Mouse (Mus musculus) megakaryocyte-erythroid progenitor cell, adult 5-6 weeks (primary cell): ENCODE measurements around the gene Gpr87. TPM values are rescaled to one million over a fixed set of nuclear protein-coding genes. Genes with fewer than 3 reads are reported as not detected.
A peak's percentile ranks its signal among the peaks of the same experiment; 100 is the strongest.
"Not testable (repeated sequence)": the region's sequence is repeated elsewhere in the genome, so short reads cannot be mapped to it uniquely, and the experiment has no call there.

Source experiments
- ATAC-seq: replicated peaks from 2 replicates; pipeline ENCODE4 v1.8.0; 2016; ENCODE audit warnings: mild to moderate bottlenecking, inconsistent platforms; ENCODE audit not compliant: severe bottlenecking, poor library complexity, low FRiP score, low TSS enrichment
- total RNA-seq, 2 experiments: library from RNA; stranded (forward) in 1 of 2; stranded (reverse) in 1 of 2; fragments of 200-1000, 215-1000 nt in 1 of 2; fragments of >200 nt in 1 of 2; fragmentation: Nextera tagmentation in 1 of 2; gene quantifications; 2 replicates each; pipeline ENCODE4 v1.2.3; 2014 to 2017

The Gpr87 gene
- total RNA-seq, 2 experiments from 2014 or later: not detected

DNA sequence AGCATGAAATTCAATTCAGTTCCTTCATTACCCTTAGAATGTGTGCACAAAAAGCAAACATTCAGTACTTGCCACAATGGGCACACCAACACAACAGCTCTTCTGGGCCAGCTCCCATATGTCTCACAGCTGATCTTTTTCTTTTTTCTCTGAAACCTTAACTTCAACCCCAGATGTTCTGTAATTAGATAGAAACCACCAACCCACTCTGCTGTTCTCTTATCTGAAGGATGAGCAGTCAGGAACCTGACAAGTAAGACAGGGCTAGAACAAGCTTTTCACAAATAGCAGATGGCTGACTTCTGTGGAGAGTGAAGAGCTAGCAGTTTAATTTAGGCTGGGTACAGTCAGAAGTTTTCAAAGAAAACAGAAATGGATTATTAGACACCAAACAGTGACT lies 45.3 kb downstream of the Gpr87 start:
- ATAC-seq: peak; percentile 58

DNA sequence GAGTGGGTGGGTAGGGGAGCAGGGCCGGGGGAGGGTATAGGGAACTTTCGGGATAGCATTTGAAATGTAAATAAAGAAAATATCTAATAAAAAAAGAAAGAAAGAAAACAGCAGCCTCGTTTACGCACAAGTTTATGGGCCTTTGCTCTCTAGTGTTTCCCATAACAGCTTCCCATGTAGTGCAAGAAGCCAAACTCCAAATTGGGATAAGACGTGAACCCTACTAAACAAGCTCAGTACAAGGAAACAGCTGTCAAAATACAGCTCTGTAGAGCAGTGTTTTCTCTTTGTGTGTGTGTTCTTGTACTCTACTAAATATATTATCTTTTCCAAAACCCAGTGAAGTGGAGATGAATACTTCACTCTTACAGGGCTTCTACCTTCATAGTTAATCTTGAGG lies 49.7 kb downstream of the Gpr87 start:
- no peak for ATAC-seq

DNA sequence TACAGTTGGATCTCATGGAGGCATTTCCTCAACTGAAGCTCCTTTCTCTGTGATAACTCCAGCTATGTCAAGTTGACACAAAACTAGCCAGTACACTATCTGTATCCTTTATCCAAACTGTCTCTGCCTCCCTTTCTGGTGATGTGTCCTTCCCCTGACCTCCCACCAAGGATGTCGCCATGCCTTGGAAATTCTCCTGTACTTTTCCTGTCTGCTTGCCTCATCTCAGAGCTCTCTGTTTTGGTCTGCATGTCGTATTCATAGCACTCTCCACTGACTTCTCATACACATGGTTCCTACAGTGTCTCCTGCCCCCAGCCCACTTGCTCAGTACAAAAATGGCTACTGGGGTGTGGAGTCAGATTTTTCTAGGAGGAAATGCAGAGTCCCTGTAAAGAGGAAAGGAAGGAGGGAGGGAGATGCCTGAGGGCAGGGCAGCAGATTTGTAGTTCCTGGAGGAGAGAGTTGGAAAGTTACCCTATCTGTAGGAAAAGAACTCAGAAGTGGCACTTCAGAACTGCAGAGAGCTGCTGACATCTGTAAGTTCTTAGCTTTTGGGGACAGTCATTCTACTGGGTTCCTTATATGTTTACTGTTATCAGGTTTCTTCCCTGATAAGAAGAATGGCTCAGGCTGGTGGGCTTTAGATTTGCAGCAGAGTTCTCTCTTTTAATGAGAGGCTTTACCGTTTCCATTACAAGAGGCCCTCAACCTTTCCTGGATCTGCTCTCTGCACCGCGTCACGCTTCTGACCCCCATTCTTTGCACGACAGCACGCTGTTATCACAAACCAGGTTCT lies 53.2 kb downstream of the Gpr87 start:
- ATAC-seq: 0 out of 2 replicates have a peak, but pooled peaks have one; percentile 30

DNA sequence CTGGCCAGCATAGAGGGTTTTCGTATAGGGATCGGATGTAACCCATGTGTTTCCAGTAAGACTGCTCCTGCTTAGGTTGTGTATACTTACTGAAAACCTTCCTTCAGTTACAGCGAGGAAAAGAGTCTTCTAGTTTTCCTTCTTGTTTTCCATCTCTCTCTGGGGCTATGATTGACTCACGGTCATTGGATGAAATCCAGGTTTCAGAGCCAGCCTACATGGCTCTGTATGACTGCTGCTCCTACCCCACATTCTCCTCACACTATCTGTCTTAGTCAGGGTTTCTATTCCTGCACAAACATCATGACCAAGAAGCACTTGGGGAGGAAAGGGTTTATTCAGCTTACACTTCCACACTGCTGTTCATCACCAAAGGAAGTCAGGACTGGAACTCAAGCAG lies 54.0 kb downstream of the Gpr87 start:
- not testable (repeated sequence) for ATAC-seq

DNA sequence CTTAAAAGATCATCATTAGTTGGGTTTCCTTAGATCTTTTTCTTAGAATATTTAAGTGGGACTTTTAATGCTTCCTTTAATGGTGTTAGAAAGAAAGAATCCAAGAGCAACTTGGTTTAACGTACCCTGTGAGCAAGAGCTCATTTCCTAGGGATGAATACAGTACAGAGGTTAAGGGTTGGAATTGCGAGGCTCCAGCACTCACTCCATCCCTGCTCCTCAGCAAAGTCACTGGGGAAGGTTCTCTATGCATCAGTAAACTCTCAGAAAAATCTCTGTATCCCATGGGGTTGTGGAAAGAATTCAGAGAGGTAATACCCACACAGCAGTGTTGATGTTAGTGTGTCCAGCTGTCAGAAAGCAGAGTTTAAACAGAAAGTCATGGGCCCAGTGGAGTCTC lies 54.8 kb downstream of the Gpr87 start:
- ATAC-seq: no peak

DNA sequence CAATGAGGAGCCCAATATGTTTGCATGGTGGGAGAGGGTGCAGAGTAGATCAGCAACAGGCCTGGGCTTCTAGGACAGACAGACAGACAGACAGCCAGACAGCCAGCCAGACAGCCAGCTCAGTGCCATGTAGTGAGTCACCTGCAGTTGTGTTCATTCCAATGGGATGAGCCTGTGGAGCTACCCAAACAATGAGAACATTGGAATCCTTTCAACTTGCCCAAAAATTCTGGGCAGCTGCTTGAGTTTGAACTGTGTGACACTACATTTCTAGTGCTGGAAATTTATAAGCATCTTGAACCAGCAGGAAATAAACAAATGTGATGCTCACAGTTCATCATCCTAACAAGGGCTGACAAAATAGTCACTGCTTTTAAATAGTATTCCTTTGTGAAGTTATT lies 55.3 kb downstream of the Gpr87 start:
- ATAC-seq: no peak

DNA sequence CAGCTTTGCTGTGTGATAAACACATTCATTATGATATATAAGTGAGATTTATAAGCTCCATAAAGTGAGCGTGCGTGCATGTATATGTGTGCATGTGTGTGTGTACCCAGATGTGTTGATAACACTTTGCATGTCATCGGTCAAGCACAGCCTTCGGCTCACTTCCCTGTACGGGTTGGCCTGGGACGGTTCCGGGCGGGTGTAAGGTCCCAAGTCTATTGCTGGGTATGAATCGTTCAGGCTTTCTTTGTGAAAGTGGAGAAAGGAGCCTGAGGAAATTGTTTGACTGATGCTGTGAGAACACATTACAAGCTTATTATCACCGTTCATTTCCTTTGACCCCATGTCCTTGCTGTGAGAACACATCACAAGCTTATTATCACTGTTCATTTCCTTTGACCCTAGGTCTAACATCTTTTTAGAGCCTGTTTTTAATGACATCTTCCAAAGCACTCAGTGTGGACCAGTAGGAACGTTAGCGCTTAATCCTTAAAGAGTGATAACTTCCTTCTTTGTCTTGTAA lies 55.9 kb downstream of the Gpr87 start:
- no peak for ATAC-seq

DNA sequence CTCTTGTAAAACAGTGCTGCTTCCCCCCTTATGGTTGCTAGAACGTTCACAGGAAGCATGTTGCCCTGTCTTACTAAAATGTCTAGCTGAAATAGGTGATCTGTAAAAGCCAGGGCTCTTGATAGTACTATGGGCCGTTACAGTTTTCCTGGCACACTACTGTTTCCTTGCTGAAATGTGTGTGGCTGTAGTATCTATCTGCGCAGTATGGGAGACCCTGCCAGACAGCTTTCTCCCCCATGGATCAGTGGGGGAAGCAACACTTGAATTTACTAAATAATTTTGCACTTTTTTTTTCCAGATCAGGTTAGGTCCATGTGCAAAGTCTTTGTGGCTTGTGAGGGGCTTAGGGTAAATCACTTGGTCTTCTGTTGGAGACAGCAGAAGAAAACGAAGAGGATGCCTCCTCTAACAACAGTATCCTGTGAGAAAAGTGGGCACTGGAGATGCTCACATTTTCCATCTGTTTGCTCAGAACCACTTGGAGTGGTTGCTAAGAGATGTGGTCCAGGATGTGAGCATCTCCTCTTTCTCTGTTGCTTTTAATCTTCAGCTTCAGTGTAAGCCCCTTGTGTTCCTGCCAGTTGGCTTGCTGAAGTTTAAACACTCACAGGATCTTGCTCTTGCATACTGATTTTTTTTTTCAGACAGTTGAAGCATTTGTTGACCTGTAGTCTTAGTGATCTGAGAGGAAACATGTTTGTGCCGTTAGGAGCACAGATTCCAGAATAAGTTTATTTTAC lies 58.8 kb downstream of the Gpr87 start:
- no peak for ATAC-seq

DNA sequence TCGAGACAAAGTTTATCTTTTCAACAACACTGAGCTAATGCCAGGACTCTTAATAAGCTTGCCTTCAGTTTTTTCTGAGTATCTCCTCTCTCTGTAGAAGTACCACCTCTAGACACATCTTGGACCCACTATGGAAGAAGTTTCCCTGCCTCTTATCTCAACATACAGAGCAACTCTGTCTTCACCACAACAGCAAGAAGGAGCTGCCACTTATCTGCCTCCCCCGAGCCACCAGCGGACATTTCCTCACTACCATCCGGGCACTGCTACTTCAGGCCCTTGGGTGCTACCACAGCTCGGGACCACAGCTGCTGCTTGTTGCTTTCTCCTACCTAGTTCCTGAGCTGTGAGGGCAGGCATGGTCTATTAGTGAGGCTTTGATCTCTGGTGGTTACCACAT lies 61.7 kb downstream of the Gpr87 start:
- peak; percentile 95 for ATAC-seq

DNA sequence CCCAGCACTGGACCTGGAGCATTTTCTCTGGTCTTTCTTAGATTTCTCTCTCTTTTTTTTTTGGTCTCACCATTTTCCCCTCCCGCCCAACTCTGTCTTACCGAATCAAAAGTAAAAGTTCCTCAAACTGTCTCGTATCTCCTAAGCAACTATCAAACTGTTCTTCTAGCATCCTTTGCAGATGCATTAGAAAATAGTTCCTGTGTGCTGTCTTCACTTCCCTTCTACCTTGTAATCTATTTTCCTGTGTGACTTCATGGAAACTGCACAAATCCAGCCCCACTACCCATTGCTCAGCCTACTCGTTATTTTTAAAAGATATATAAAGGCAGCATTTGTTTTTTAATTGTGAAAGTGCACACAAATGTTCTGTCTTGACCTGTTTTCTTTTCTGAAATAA lies 62.9 kb downstream of the Gpr87 start:
- no peak for ATAC-seq

DNA sequence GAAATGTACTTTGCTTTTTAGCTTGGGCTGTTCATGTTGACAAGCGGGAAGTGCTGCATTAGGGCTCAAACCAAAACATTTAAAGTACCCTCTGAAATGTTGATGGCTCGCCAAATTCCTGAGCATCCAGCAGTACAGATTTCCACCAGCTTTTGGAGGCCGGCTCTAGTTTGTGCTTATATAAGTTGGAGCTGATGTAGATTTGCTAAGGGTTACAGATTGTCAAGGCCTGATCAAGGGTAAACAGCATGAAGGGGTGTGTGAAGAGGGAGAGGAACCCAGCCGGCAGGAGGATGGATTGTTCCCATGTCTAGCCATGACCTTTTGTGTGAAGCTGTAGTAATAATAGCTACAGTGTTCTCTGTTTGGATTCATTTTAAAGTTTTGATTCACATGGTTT lies 63.8 kb downstream of the Gpr87 start:
- no peak for ATAC-seq

DNA sequence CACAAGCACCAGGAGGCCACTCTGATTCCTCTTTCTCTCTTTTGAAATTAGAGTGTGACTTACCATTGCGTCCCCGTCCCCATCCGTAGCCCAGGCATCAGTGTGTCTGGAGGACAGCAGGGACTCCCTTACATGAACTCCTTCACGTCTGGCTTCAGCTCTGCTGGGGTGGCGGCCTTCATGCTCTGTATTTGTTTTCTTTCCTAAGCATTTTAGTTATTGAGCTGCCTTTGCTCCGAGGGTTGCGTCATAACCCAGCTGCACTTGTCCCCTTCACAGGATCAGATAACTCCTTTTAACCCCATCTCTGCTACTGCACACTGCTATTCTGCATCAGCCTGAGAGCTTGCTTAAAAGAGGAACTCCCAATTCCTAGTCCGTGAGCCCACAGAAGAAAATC lies 64.5 kb downstream of the Gpr87 start:
- ATAC-seq: peak; percentile 35; the same call in 1 of the 2 replicates

DNA sequence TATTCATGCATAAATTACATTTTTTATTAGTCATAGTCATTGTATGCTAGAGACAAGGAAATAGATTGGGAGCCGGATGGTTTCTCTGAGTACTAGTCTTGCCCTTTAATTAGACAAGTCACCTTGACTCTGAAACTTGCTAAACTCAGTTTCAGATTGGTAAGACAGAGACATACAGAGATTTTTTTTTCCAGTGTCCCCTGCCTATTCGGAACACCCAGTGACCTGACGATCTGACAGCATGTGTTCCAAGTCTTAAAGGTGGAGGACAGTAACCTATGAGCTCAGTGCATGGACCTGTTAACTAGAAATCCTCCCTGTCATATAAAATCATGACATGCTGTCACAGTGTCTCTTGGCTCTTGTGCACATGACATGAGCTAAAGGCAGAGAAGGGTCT lies 65.4 kb downstream of the Gpr87 start:
- no peak for ATAC-seq

Other genes starting within 250 kb of the Gpr87 start
- 3.5 and 8.4 TPM in 2 replicates for gene Med12l, start 189.3 kb downstream of the Gpr87 start, total RNA-seq (2014; fragmentation: Nextera tagmentation)
- 4.5 and 5.4 TPM in 2 replicates for gene Med12l, start 189.3 kb downstream of the Gpr87 start, total RNA-seq (2017)
- 0.83 and 2.6 TPM in 2 replicates for gene Gpr171, start 93.3 kb downstream of the Gpr87 start, total RNA-seq (2014; fragmentation: Nextera tagmentation)
- 3.4 and 7.8 TPM in 2 replicates for gene Gpr171, start 93.3 kb downstream of the Gpr87 start, total RNA-seq (2017)
- gene P2ry14, start 41.5 kb downstream of the Gpr87 start, total RNA-seq (2014; fragmentation: Nextera tagmentation): 1.0 TPM in 1 of 2 replicates, not detected in the other
- gene P2ry14, start 41.5 kb downstream of the Gpr87 start, total RNA-seq (2017): 0.23 and 15.0 TPM in 2 replicates
- not detected in 2 replicates for gene P2ry13, start 15.8 kb upstream of the Gpr87 start, total RNA-seq (2014; fragmentation: Nextera tagmentation)
- gene P2ry13, start 15.8 kb upstream of the Gpr87 start, total RNA-seq (2017): 0.15 TPM in 1 of 2 replicates, not detected in the other
- gene P2ry12, start 67.8 kb upstream of the Gpr87 start, total RNA-seq (2014; fragmentation: Nextera tagmentation): not detected in 2 replicates
- gene P2ry12, start 67.8 kb upstream of the Gpr87 start, total RNA-seq (2017): not detected in 2 replicates
- gene Igsf10, start 149.3 kb upstream of the Gpr87 start, total RNA-seq (2014; fragmentation: Nextera tagmentation): 0.04 TPM in 1 of 2 replicates, not detected in the other
- 0.19 TPM in 1 of 2 replicates, not detected in the other for gene Igsf10, start 149.3 kb upstream of the Gpr87 start, total RNA-seq (2017)